Mouse (Mus musculus) adrenal gland (tissue): ENCODE measurements around the gene Cacna1g.
"Not testable (repeated sequence)": the region's sequence is repeated elsewhere in the genome, so short reads cannot be mapped to it uniquely, and the experiment has no call there.

ENCODE experiments used
- intact Hi-C: fragments of 180-260 bp; cut with DNase I; formaldehyde crosslinking; loops from one replicate; pipeline ENCODE4 v1.15.1; 2025

Cacna1g gene

GRCm38 (mm10) chr11:94405348-94405747 is 68.7 kb downstream of the Cacna1g start:
- intact Hi-C loops = loop anchor here (2.0 to 10.0 kb wide), 2 partner anchors 65 to 281 kb away; no protein-coding TSS in a partner anchor

- intact Hi-C loops = loop anchor here (2.0 to 10.0 kb wide), 2 partner anchors 64 to 280 kb away; no protein-coding TSS in a partner anchor
These were observed 69.2 kb downstream of the Cacna1g start for GRCm38 (mm10) chr11:94404641-94405260.

GRCm38 (mm10) chr11:94404178-94404577 is 69.8 kb downstream of the Cacna1g start:
- intact Hi-C loops = loop anchor here (2.0 to 10.0 kb wide), 2 partner anchors 63 to 279 kb away; no protein-coding TSS in a partner anchor

GRCm38 (mm10) chr11:94403757-94404156 is 70.2 kb downstream of the Cacna1g start:
- intact Hi-C loops = loop anchor here (2.0 to 10.0 kb wide), 2 partner anchors 63 to 279 kb away; no protein-coding TSS in a partner anchor

- intact Hi-C loops = loop anchor here (10.0 kb wide), 1 partner anchor 278 kb away; no protein-coding TSS in a partner anchor
These were observed 71.3 kb downstream of the Cacna1g start for GRCm38 (mm10) chr11:94402731-94403130.

- intact Hi-C loops = loop anchor here (10.0 kb wide), 1 partner anchor 277 kb away; no protein-coding TSS in a partner anchor
These were observed 72.0 kb downstream of the Cacna1g start for GRCm38 (mm10) chr11:94402029-94402428.

GRCm38 (mm10) chr11:94400996-94401395 is 73.0 kb downstream of the Cacna1g start:
- intact Hi-C loops = loop anchor here (10.0 kb wide), 1 partner anchor 276 kb away; no protein-coding TSS in a partner anchor

- intact Hi-C loops = no loop called here
These were observed 79.9 kb downstream of the Cacna1g start for GRCm38 (mm10) chr11:94394107-94394506.

- intact Hi-C loops = not testable (repeated sequence)
These were observed 80.5 kb downstream of the Cacna1g start for GRCm38 (mm10) chr11:94393490-94393889.

- intact Hi-C loops = no loop called here
These were observed 81.3 kb downstream of the Cacna1g start, which contains the start of gene Abcc3 for GRCm38 (mm10) chr11:94392672-94393109. Gene Abcc3 (minus strand): TSS chr11:94392997.

GRCm38 (mm10) chr11:94391661-94392060 is 82.3 kb downstream of the Cacna1g start:
- intact Hi-C loops = no loop called here

- intact Hi-C loops = no loop called here
These were observed 83.2 kb downstream of the Cacna1g start for GRCm38 (mm10) chr11:94390825-94391224.

- intact Hi-C loops = no loop called here
These were observed 84.1 kb downstream of the Cacna1g start for GRCm38 (mm10) chr11:94389724-94390396.

- intact Hi-C loops = no loop called here
These were observed 85.0 kb downstream of the Cacna1g start for GRCm38 (mm10) chr11:94389021-94389420.

GRCm38 (mm10) chr11:94387756-94388155 is 86.2 kb downstream of the Cacna1g start:
- intact Hi-C loops = no loop called here

GRCm38 (mm10) chr11:94385977-94386771 is 87.8 kb downstream of the Cacna1g start:
- intact Hi-C loops = no loop called here

GRCm38 (mm10) chr11:94379736-94380135 is 94.3 kb downstream of the Cacna1g start:
- intact Hi-C loops = no loop called here

GRCm38 (mm10) chr11:94379061-94379460 is 94.9 kb downstream of the Cacna1g start:
- intact Hi-C loops = no loop called here

- intact Hi-C loops = no loop called here
These were observed 99.6 kb downstream of the Cacna1g start for GRCm38 (mm10) chr11:94374276-94374948.

GRCm38 (mm10) chr11:94370809-94371208 is 103.2 kb downstream of the Cacna1g start:
- intact Hi-C loops = no loop called here

- intact Hi-C loops = no loop called here
These were observed 104.0 kb downstream of the Cacna1g start for GRCm38 (mm10) chr11:94369981-94370380.
